Mouse (Mus musculus) lung, embryonic 15.5 days (tissue): Measurements from ENCODE around the gene Wnt7b. TPM values are rescaled to one million over a fixed set of nuclear protein-coding genes. Genes with fewer than 3 reads are reported as not detected.

Experiments
- ATAC-seq: fragments of 200-750 bp; cut with Nextera tagmentation; 2 replicates; pipeline ENCODE4 v1.8.0; 2017; ENCODE audit warnings: moderate number of reproducible peaks, borderline replicate concordance; ENCODE audit not compliant: low FRiP score, low TSS enrichment; ENCODE audit errors: extremely low read depth
- H3K27ac ChIP-seq: fragments of 300-500 bp; sonication (generic); 2 replicates; pipeline ENCODE4 v1.5.1; 2015; ENCODE audit warnings: moderate library complexity, mild to moderate bottlenecking, inconsistent platforms
- H3K27me3 ChIP-seq: fragments of 300-500 bp; sonication (generic); 2 replicates; pipeline ENCODE4 v1.6.1; 2015; ENCODE audit warnings: inconsistent platforms
- H3K36me3 ChIP-seq: fragments of 300-500 bp; sonication (generic); 2 replicates; pipeline ENCODE4 v1.6.1; 2015; ENCODE audit warnings: inconsistent platforms
- H3K4me1 ChIP-seq: fragments of 300-500 bp; sonication (generic); 2 replicates; pipeline ENCODE4 v1.6.1; 2015; ENCODE audit warnings: inconsistent platforms
- H3K4me2 ChIP-seq: fragments of 300-500 bp; sonication (generic); 2 replicates; pipeline ENCODE4 v1.6.1; 2015; ENCODE audit warnings: inconsistent platforms, mild to moderate bottlenecking, moderate library complexity
- H3K4me3 ChIP-seq: fragments of 300-500 bp; sonication (generic); 2 replicates; pipeline ENCODE4 v1.5.1; 2015; ENCODE audit warnings: mild to moderate bottlenecking, inconsistent platforms
- H3K9ac ChIP-seq: fragments of 300-500 bp; sonication (generic); 2 replicates; pipeline ENCODE4 v1.6.1; 2015; ENCODE audit warnings: inconsistent platforms
- H3K9me3 ChIP-seq: fragments of 300-500 bp; sonication (generic); 2 replicates; pipeline ENCODE4 v1.6.1; 2016; ENCODE audit warnings: inconsistent platforms
- WGBS: fragments of 180-500 bp; shearing (Covaris S2); methylation state at CpG from one replicate; pipeline ENCODE4 v1.1.7; 2015; 5-methylcytosine and 5-hydroxymethylcytosine counted together
- polyA plus RNA-seq: library from polyadenylated mRNA; unstranded; fragments of >200 nt; fragmentation: Nextera tagmentation; extraction: Ambion mirVana; gene quantifications from 2 replicates; pipeline ENCODE4 v1.2.1, GENCODE M21; 2015

Wnt7b gene
- polyA plus RNA-seq, 1 experiment from 2014 or later: 56.5 TPM

DNA sequence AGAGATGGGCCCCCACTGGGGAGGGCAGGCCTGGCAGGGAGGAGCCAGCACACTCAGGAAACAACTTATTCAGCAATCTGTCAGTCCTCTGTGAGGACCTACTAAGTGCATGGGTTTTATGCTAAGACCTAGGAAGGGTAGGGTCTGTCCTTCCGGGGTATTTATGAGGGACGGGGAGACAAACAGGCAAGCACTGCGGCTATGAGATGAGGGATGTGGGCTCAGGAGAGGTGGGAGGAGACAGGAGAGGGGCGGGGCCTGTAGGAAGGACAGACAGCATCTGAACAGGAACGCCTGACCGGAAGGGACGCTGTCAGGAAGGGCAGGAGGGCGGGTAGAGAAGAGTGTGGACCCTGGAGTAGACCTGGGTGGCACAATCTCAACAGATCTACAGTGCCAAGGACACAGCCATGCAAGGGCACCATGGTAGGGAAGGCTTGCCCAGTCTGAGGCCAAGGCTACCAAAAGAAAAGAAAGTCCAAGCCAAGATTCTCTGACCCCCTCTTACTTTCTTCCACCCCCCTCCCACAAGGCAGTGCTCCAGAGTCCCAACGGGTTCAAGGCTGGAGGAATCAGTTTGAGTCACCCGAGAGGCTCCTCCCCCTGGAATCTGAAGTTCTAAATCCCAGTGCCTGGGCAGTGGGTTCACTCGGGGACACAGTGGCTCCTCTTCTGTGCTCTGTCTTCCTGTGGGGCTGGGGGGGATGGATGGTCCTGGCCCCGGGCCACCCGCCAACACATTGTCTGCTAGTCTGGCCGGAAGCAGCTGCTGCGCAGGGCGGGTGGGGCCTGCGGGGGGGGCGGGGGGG is 17.8 kb upstream of the Wnt7b start:
- H3K27ac ChIP-seq: 0 out of 2 replicates have a peak overlapping the region, but pooled peaks have one; percentile 21
- H3K4me3 ChIP-seq: no peak overlapping the region
- peak; percentile 84 for ATAC-seq
- H3K27me3 ChIP-seq: no peaks in the 10 kb centered on the region
- no peak overlapping the region for H3K9ac ChIP-seq
- H3K4me1 ChIP-seq: peaks cover 21% of the 10 kb centered on the region
- H3K9me3 ChIP-seq: no peaks in the 10 kb centered on the region
- WGBS: 10% methylated on average over 17 of the region's 18 CpGs
- H3K36me3 ChIP-seq: no peaks in the 10 kb centered on the region
- H3K4me2 ChIP-seq: peak overlapping the region; percentile 31

DNA sequence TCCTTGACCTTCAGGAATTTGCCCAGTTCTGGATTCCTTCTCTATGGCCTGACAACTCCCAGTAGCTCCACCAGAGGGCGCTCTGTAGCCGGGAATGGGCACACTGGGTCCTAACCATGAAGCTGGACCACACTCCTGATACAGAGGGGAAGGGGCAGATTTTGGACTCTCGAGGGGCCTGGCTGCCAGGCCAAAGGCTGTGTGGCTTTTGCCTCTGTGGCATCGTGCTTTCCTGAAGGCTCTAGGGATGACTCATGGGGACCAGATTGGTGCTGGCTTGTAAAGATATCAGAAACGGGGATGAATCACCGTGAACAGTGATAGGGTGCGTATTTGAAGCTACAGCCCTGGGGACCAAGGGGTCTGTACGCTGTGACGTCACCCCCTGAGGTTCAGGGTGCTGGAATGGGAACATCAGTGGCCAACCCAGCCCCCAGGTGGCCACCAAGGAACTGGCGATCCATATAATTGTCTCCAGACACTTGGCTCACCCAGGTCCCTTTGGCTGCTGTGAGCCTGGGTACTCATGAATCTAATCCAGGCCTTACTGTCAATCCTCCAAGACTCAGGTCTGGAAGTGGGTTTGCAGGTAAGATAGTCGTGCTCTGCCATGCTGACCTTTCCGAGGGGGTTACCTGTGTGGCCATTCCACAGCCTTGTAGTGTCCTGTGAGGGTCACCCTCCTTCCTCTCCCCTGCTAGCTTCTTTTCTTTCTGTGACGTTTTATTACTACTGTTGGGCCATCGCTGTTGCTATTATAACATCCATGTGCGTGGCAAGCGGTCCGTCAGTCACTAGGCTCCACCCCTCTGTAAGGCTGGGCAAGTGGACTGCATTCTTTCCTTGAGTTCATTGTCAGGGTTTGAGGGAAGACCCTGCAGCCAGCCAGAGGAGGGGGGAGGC is 17.0 kb upstream of the Wnt7b start:
- H3K36me3 ChIP-seq: no peaks in the 10 kb centered on the region
- WGBS: 44% methylated on average over 17 of the region's 17 CpGs
- ATAC-seq: peak; percentile 13; the same call in 1 of the 2 replicates
- H3K4me2 ChIP-seq: no peak overlapping the region; the same call in 1 of the 2 replicates
- H3K4me3 ChIP-seq: no peak overlapping the region
- H3K9me3 ChIP-seq: no peaks in the 10 kb centered on the region
- H3K9ac ChIP-seq: no peak overlapping the region
- H3K4me1 ChIP-seq: peaks cover 21% of the 10 kb centered on the region
- 0 out of 2 replicates have a peak overlapping the region, but pooled peaks have one; percentile 21 for H3K27ac ChIP-seq
- H3K27me3 ChIP-seq: no peaks in the 10 kb centered on the region

DNA sequence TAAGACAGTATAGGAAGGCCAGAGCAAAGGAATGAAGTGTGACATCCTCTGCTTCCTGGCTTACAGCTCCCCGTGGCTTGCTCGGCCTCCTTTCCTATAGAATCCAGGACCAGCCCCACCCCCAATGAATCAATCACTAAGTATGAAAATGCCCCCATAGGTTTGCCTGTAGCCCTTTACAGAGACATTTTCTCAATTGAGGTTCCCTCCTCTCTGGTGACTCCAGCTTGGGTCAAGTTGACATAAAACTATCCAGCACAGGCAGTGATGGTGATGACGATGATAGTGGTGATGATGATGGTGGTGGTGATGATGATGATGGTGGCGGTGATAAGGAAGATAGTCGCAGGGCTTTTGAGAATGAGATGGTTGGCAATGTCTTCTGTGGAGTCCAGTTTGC is 16.2 kb upstream of the Wnt7b start:
- no peaks in the 10 kb centered on the region for H3K27me3 ChIP-seq
- H3K9me3 ChIP-seq: no peaks in the 10 kb centered on the region
- no peaks in the 10 kb centered on the region for H3K36me3 ChIP-seq
- 48% methylated on average over 5 of the region's 5 CpGs for WGBS
- no peak for ATAC-seq
- no peak overlapping the region for H3K4me3 ChIP-seq
- peaks cover 21% of the 10 kb centered on the region for H3K4me1 ChIP-seq
- H3K9ac ChIP-seq: no peak overlapping the region
- H3K27ac ChIP-seq: no peak overlapping the region
- H3K4me2 ChIP-seq: no peak overlapping the region

DNA sequence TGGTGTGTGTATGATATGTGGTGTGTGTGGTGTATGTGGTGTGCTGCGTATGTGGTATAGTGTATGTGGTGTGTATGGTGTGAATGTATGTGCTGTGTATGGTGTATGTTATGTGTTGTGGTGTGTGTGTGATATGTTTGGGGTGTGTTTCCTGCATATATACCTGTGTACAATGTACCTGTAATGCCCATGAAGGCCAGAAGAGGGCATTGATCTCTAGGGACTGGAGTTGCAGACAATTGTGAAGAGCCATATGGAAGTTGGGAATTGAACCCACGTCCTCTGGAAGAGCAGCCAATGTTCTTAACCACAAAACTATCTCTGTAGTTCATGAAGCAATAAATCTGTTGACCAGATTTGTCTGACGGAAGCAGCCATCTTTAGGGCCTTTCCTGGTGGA is 15.1 kb upstream of the Wnt7b start:
- Histone ChIP-seq H3K4me1 (peaks cover 21% of the 10 kb centered on the region), H3K27ac (no peak overlapping the region), H3K9ac (no peak overlapping the region), H3K36me3 (no peaks in the 10 kb centered on the region), H3K9me3 (no peaks in the 10 kb centered on the region), H3K4me3 (no peak overlapping the region), H3K27me3 (no peaks in the 10 kb centered on the region), H3K4me2 (no peak overlapping the region)
- no peak for ATAC-seq
- WGBS: 61% methylated on average over 3 of the region's 3 CpGs

DNA sequence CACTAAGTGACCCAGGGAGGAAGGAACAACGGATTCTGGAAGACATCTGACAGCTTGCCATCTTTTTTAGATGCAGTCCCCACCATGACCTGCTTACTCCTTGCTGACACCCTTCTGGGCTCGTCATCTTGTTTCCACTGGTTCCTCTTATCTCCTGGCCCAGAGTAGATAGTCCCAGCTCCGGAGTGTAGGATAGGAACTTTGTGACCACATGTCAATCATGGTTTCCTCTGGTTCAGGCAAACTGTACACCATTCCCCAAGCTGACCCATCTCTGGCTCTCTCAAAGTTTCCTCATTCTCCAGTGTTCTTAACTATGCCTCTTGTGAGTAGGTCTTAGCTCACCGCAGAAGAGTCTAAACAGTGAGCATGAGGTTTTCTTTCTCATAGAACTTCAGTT is 10.4 kb upstream of the Wnt7b start:
- Histone ChIP-seq H3K27ac (no peak overlapping the region), H3K27me3 (no peaks in the 10 kb centered on the region), H3K4me3 (no peak overlapping the region), H3K4me1 (no peaks in the 10 kb centered on the region), H3K9me3 (no peaks in the 10 kb centered on the region), H3K36me3 (no peaks in the 10 kb centered on the region), H3K4me2 (no peak overlapping the region), H3K9ac (no peak overlapping the region)
- 74% methylated on average over 4 of the region's 4 CpGs for WGBS
- no peak for ATAC-seq

DNA sequence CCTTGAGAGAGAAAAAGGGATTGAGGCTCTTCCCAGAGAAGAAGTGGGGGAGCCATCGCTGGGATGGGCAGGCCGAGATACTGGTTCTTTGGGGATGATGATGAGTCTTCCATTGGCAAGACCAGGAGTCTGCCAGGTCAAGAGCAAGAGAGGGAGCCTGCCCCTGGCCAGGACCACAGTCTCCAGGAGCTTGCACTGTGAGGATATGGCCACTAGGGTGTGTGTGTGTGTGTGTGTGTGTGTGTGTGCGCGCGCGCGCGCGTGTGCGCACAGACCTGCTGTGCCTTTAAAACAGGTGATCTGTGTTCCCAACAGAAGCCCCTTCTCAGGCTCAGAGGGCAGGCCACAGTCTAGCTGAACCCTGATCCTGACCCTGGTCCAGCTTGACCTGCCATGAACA is 8.6 kb upstream of the Wnt7b start:
- Histone ChIP-seq H3K4me1 (no peaks in the 10 kb centered on the region), H3K27ac (no peak overlapping the region), H3K9ac (no peak overlapping the region), H3K27me3 (0 out of 2 replicates have a peak, but pooled peaks cover 6% of the 10 kb centered on the region), H3K36me3 (no peaks in the 10 kb centered on the region), H3K4me3 (no peak overlapping the region), H3K4me2 (no peak overlapping the region), H3K9me3 (no peaks in the 10 kb centered on the region)
- WGBS: 85% methylated on average over 10 of the region's 10 CpGs
- ATAC-seq: no peak

DNA sequence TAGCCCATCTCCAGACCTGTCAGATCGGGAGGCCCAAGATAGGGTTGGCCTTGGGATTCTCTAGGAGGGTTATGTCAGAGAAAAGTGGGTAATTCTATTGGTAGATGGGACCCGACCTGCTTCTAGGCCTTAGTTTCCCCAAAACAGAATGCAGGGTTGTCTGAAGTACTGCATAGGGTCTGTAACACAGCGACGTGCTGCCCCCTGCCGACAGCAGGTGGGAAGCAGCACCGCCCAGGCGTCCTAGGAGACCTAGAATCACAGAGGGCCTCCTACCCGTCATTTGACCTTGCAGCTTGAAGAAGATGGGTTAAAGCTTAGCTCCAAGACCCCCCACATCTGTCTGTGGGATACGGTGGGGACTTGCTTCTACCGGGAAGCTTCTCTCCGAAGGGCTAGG is 1.2 kb upstream of the Wnt7b start:
- H3K27me3 ChIP-seq: peaks cover 66% of the 10 kb centered on the region
- no peak overlapping the region for H3K9ac ChIP-seq
- H3K4me3 ChIP-seq: no peak overlapping the region
- H3K36me3 ChIP-seq: no peaks in the 10 kb centered on the region
- peaks cover 26% of the 10 kb centered on the region for H3K4me1 ChIP-seq
- WGBS: 5% methylated on average over 11 of the region's 11 CpGs
- ATAC-seq: peak; percentile 66; the same call in 1 of the 2 replicates
- H3K9me3 ChIP-seq: no peaks in the 10 kb centered on the region
- H3K27ac ChIP-seq: no peak overlapping the region
- no peak overlapping the region for H3K4me2 ChIP-seq

DNA sequence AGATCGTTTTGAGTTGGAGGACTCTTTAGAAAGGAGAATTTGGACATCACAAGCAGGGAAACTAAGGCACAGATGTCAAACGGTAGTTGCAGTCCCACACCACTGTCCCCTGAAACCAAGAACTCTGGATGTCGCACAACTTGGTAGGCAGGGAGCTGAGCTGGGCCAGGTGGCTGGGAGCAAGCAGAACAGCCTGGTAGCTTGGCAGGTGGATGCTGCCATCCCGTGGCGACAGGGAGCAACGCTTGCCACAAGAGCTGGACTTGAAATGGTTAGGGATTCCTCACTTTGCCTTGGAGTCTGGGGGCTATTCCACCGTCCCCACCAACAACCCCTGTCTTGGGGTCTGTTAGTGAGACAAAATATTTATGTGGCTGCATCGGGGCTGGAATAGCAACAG is 751 bp upstream of the Wnt7b start:
- Histone ChIP-seq H3K36me3 (no peaks in the 10 kb centered on the region), H3K27ac (no peak overlapping the region), H3K9me3 (no peaks in the 10 kb centered on the region), H3K27me3 (peaks cover 71% of the 10 kb centered on the region), H3K9ac (no peak overlapping the region), H3K4me3 (no peak overlapping the region), H3K4me1 (peaks cover 28% of the 10 kb centered on the region), H3K4me2 (no peak overlapping the region)
- ATAC-seq: peak; percentile 35; the same call in 1 of the 2 replicates
- 2% methylated on average over 8 of the region's 8 CpGs for WGBS

DNA sequence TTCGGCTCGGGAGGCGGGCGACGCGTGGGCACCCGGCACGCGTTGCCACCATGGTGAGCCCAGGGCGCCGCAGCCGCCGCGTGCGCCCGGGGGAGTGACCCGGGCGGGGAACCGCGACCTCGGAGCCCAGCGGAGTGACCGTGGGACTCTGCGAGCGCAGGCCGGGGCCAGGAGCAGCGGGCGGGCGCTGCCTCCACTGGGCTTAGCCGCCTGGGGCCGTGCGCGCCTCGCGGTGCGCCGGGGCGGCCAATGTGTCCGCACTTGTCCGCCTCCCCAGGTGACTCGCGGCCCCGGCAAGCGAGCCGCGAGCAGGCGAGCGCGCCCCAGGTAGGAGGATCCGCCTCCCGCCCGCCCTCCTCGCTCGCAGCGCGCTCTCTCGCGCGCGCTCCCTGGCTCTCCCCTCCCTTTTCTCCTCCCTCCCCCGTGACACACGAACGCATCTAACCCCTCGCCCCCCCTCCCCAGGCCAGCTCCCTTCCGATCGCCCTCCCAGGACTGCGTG is 659 bp downstream of the Wnt7b start:
- Histone ChIP-seq H3K4me1 (peaks cover 41% of the 10 kb centered on the region), H3K9ac (peak overlapping the region; percentile 64), H3K27ac (peak overlapping the region; percentile 79), H3K27me3 (peaks cover 85% of the 10 kb centered on the region), H3K4me3 (peak overlapping the region; percentile 62), H3K36me3 (no peaks in the 10 kb centered on the region), H3K4me2 (peak overlapping the region; percentile 79), H3K9me3 (no peaks in the 10 kb centered on the region)
- 0 out of 2 replicates have a peak, but pooled peaks have one; percentile 17 for ATAC-seq
- under 1% methylated on average over 43 of the region's 67 CpGs for WGBS

DNA sequence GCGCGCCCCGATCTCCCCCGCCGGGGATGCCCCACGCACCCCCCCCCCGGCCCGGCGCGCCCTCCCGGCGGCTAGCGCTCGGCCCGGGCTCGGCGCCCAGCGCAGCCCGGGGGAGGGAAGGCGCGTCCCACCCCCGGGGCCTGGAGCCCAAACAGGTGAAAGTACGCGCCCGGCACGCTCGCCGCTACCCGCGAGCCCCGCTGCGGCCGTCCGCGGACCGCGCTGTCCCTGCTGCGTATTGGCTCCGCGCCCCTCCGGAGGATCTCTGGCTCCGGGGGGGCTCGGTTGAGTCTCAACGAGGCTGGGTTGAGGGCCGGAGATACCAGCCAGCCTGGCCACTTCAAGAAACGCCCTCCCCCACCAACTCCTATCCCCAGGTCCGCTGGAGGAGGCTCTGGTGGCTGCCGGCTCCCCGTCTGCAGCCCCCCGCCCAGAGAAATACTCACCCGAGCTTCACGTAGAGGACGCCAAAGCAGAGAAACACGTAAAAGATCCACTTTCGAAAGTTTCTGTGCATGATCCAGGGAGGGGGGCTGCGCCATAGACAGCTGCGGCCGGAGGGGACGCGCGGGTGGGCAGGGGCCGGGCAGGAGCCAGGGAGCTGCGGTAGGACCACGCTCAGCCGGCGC is 1.2 kb downstream of the Wnt7b start:
- Histone ChIP-seq H3K36me3 (no peaks in the 10 kb centered on the region), H3K9me3 (no peaks in the 10 kb centered on the region), H3K27ac (peak overlapping the region; percentile 79), H3K4me1 (peaks cover 47% of the 10 kb centered on the region), H3K4me2 (peak overlapping the region; percentile 79), H3K4me3 (peak overlapping the region; percentile 62), H3K27me3 (peaks cover 87% of the 10 kb centered on the region), H3K9ac (peak overlapping the region; percentile 64)
- ATAC-seq: no peak
- WGBS: 1% methylated on average over 44 of the region's 66 CpGs

DNA sequence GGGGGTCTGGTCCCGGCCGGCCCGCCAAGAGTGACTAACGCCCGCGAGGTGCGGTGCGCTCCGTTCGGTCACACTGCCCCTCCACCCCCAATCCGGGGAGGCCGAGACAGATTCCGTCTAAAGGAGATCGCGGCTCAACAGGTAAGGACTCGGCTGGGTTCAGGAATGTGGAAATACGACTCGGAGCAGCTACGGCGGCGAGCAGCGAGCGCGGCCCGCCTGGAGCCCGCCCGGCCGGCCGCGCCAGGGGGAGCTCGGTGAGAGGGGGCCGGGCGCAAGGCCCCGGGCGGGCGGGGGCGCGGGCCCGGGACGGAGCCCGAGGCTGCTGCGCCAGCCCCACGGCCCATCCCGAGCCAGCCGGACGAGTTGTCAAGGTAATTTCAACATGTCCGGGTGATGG is 1.8 kb downstream of the Wnt7b start:
- ATAC-seq: peak; percentile 9; the same call in 1 of the 2 replicates
- 0% methylated on average over 45 of the region's 47 CpGs for WGBS
- H3K9ac ChIP-seq: peak overlapping the region; percentile 64
- no peaks in the 10 kb centered on the region for H3K36me3 ChIP-seq
- peak overlapping the region; percentile 62 for H3K4me3 ChIP-seq
- H3K9me3 ChIP-seq: no peaks in the 10 kb centered on the region
- peak overlapping the region; percentile 79 for H3K27ac ChIP-seq
- peak overlapping the region; percentile 79 for H3K4me2 ChIP-seq
- peaks cover 51% of the 10 kb centered on the region for H3K4me1 ChIP-seq
- H3K27me3 ChIP-seq: peaks cover 87% of the 10 kb centered on the region
